Mouse (Mus musculus): ENCODE measurements around the gene Itga6. TPM values are rescaled to one million over a fixed set of nuclear protein-coding genes. Genes with fewer than 3 reads are reported as not detected.

Itga6 gene
- polyA plus RNA-seq (2012; ENCODE audit: low replicate concordance): 18.2 and 24.2 TPM in 2 replicates

GRCm38 (mm10) chr2:71745610-71746374 lies at the start of gene Itga6:
TSS of gene Itga6 (plus strand) at chr2:71745616.

GRCm38 (mm10) chr2:71872801-71873443 lies 127.5 kb downstream of the Itga6 start, which contains the start of gene Pdk1:
TSS of gene Pdk1 (plus strand) at chr2:71873224.

Other genes with a start within 250 kb of the Itga6 start
- gene Dlx1, start 217.5 kb upstream of the Itga6 start, polyA plus RNA-seq (2012; ENCODE audit: low replicate concordance): not detected in 2 replicates
- gene Dlx2, start 198.9 kb upstream of the Itga6 start, polyA plus RNA-seq (2012; ENCODE audit: low replicate concordance): not detected in 2 replicates
- gene Pdk1, start 127.6 kb downstream of the Itga6 start, polyA plus RNA-seq (2012; ENCODE audit: low replicate concordance): 2.0 and 3.2 TPM in 2 replicates
- 3.7 and 5.9 TPM in 2 replicates for gene Rapgef4, start 235.6 kb downstream of the Itga6 start, polyA plus RNA-seq (2012; ENCODE audit: low replicate concordance)

Data from hematopoietic multipotent progenitor cell, adult 10-12 weeks (in vitro differentiated cells).